Mouse (Mus musculus) stomach, postnatal 0 days (tissue): ENCODE measurements around the gene Rnpc3. TPM values are rescaled to one million over a fixed set of nuclear protein-coding genes. Genes with fewer than 3 reads are reported as not detected.

ENCODE experiments used
- ATAC-seq: fragments of 200-750 bp; cut with Nextera tagmentation; 2 replicates; pipeline ENCODE4 v1.8.0; 2017; ENCODE audit not compliant: low FRiP score, low TSS enrichment
- DNase-seq: peaks from one replicate; pipeline ENCODE4 v3.0.0-alpha.2; 2016; ENCODE audit warnings: low spot score
- H3K27ac ChIP-seq: fragments of 300-500 bp; sonication (generic); replicated peaks from 2 replicates; pipeline ENCODE4 v1.5.1; 2014; ENCODE audit warnings: mild to moderate bottlenecking, control low read depth
- H3K27me3 ChIP-seq: fragments of 300-500 bp; sonication (generic); 2 replicates; pipeline ENCODE4 v1.6.1; 2014; ENCODE audit warnings: low read length; ENCODE audit not compliant: control insufficient read depth, insufficient read depth
- H3K36me3 ChIP-seq: fragments of 300-500 bp; sonication (generic); 2 replicates; pipeline ENCODE4 v1.6.1; 2014; ENCODE audit warnings: low read length, mixed read lengths; ENCODE audit not compliant: control insufficient read depth, insufficient read depth
- H3K4me1 ChIP-seq: fragments of 300-500 bp; sonication (generic); replicated peaks from 2 replicates; pipeline ENCODE4 v1.6.1; 2014; ENCODE audit warnings: antibody characterized with exemption; ENCODE audit not compliant: control insufficient read depth, insufficient read depth
- H3K4me2 ChIP-seq: fragments of 300-500 bp; sonication (generic); replicated peaks from 2 replicates; pipeline ENCODE4 v1.6.1; 2014; ENCODE audit warnings: low read depth, mild to moderate bottlenecking, control low read depth, moderate library complexity
- H3K4me3 ChIP-seq: fragments of 300-500 bp; sonication (generic); 2 replicates; pipeline ENCODE4 v1.5.1; 2014; ENCODE audit warnings: low read depth, low read length, control low read depth
- H3K9ac ChIP-seq: fragments of 300-500 bp; sonication (generic); 2 replicates; pipeline ENCODE4 v1.6.1; 2014; ENCODE audit warnings: mild to moderate bottlenecking, low read length, control low read depth, mixed read lengths
- H3K9me3 ChIP-seq: fragments of 300-500 bp; sonication (generic); 2 replicates; pipeline ENCODE4 v1.6.1; 2016; ENCODE audit warnings: low read length; ENCODE audit not compliant: control insufficient read depth
- CTCF ChIP-seq: IDR thresholded peaks from 2 replicates; pipeline ENCODE4 v1.5.1; 2016; ENCODE audit warnings: antibody characterized with exemption, low read depth, mild to moderate bottlenecking, moderate library complexity
- EP300 ChIP-seq: optimal IDR thresholded peaks from 2 replicates; pipeline ENCODE3; 2016; ENCODE audit warnings: antibody characterized with exemption
- WGBS: fragments of 180-500 bp; shearing (Covaris S2); extraction: QIAGEN DNeasy Blood & Tissue Kit; methylation state at CpG from one replicate; pipeline ENCODE4 v1.1.7; 2014; 5-methylcytosine and 5-hydroxymethylcytosine counted together
- polyA plus RNA-seq: library from polyadenylated mRNA; unstranded; fragments of >200 nt; fragmentation: Nextera tagmentation; extraction: Ambion mirVana; gene quantifications from 2 replicates; pipeline ENCODE4 v1.2.1, GENCODE M21; 2015

The Rnpc3 gene
- polyA plus RNA-seq, 1 experiment from 2014 or later = 19.4 TPM

DNA sequence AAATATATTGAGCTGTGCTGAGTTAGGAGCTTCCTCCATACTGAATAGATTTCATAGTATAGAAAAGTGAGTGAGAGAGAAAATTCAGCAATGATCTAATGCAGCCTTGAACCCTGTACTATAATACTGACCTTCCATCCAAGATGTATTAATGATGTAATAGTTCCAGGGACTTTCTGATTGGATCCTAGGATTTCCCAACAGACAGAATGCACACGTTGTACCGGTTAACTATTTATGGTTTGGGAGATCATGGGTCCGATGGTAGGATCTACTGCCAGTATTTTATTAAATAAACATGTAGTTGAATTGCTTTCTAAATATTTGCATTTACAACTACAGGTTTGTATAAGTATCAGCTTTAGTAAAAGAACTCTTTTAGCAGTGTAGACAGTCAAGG lies 57.8 kb downstream of the Rnpc3 start:
- no peak overlapping the region for H3K9ac ChIP-seq
- no peak overlapping the region for H3K4me3 ChIP-seq
- ATAC-seq (no peak), DNase-seq (no peak)
- WGBS = 48% methylated on average over 3 of the region's 3 CpGs
- H3K27ac ChIP-seq = no peak overlapping the region
- no peak overlapping the region for H3K4me2 ChIP-seq
- H3K36me3 ChIP-seq = no peaks in the 10 kb centered on the region
- TF ChIP-seq CTCF (no peak), EP300 (no peak)
- no peaks in the 10 kb centered on the region for H3K9me3 ChIP-seq
- H3K27me3 ChIP-seq = no peaks in the 10 kb centered on the region
- H3K4me1 ChIP-seq = no peaks in the 10 kb centered on the region

Other genes with a start within 250 kb of the Rnpc3 start
- gene Amy2a1, start 97.7 kb downstream of the Rnpc3 start, polyA plus RNA-seq = 3.9 TPM in 1 of 2 replicates, not detected in the other
- 2.0 and 2.2 TPM in 2 replicates for gene Amy1, start 23.4 kb downstream of the Rnpc3 start, polyA plus RNA-seq